Mouse (Mus musculus) C2C12 (cell line): ENCODE measurements around the gene Esx1.

ENCODE experiments used
- CTCF ChIP-seq: IDR thresholded peaks from one replicate; pipeline ENCODE4 v1.5.1; 2011; ENCODE audit not compliant: control insufficient read depth, insufficient read depth, insufficient read length
- FOSL1 ChIP-seq: IDR thresholded peaks from one replicate; pipeline ENCODE4 v1.8.0; 2011; ENCODE audit warnings: mild to moderate bottlenecking, low read length; ENCODE audit not compliant: poor library complexity, insufficient read depth, severe bottlenecking
- MAX ChIP-seq: IDR thresholded peaks from one replicate; pipeline ENCODE4 v1.6.1; 2011; ENCODE audit warnings: mild to moderate bottlenecking, control low read depth
- MYOG ChIP-seq: IDR thresholded peaks from one replicate; pipeline ENCODE4 v1.6.1; 2011; ENCODE audit not compliant: control insufficient read depth, insufficient read length; ENCODE audit errors: extremely low read depth
- USF1 ChIP-seq: IDR thresholded peaks from one replicate; pipeline ENCODE4 v1.6.1; 2011; ENCODE audit warnings: low read depth, mild to moderate bottlenecking, control low read depth, moderate library complexity

DNA sequence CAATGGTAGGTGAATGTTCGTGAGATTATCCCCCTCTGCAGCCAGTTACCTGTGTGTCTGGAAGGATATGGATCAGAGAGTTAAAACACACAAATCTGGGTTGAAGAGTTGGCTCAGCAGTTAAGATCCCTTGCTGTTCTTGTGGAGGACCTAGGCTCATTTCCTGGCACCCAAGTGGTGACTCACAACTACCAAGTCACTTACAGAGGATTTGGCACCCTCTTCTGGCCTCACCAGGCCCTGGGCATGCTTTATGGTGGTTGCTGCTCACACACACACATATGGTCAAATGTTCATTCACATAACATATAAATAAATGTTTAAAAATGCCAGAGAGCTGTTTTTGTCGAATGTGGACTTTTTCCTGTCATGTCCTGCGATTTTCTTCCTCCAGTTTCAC is 39.1 kb upstream of the Esx1 start:
- no peak for TF ChIP-seq CTCF
- no peak for TF ChIP-seq MYOG
- TF ChIP-seq MAX, result no peak
- TF ChIP-seq USF1, result no peak
- no peak for TF ChIP-seq FOSL1
